Mouse (Mus musculus): ENCODE data around the gene Ptpn4.

Ptpn4 gene

DNA sequence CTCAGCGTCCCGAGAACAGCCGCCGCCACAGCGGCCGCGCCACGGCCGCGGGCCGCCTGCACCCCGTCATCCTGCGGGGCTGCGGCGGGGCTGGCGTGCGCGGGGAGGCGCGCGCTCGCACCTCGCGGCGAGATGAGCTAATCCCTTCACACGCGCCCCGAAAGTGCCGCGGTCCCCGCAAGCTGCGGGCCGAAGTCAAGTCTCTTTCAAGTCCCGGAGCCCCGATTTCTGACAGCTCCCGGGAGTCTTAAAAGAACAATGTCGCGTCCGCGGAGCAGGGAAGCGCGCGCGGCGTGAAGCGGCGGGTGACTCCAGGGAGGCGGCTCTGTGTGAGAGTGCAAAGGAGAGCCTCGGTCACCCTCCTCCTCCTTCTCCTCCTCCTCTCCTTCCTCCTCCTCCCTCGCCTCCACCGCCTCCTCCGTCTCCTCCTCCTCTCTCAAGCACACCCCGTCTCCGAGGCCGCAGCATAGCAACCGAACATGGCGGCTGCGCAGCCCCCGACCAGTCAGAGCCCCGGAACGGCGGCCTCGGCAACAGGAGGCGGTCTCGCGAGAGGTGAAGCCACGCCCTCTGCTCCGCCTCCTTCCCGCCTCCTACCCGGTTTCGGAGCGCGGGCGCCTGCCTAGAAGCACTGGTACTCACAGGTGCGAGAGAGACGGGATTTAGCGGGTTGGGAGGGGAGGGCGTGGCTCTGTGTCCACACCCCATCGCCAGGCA is at the start of gene Ptpn4:
Gene Ptpn4, minus strand, starts transcription at position 579 of the 717 bp plus-strand sequence.
- peak; percentile 92 for DNase-seq (ENCODE audit: low spot score)

DNA sequence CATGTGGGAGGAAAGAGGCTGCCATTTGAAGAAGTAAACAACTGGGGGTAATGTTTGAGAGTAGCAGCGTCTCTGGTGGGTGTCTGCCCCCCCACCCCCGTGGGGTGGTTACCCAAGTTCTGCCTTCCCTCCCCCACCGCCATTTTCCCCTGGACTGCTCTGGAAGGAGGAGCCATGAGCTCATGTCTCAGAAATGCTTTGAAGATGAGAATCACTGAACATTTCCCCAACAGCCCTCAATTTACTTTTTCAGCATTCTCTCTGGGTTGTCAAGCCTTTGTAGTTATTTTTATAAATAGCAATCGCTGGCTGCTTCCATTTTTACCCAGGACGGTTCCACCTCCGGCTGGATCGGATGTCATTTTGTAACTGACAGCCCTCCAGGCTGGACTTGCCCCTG is 48.9 kb upstream of the Ptpn4 start:
- no peak for DNase-seq (ENCODE audit: low spot score)

GRCm38 (mm10) chr1:119884272-119884671 is 46.9 kb upstream of the Ptpn4 start:
- DNase-seq (ENCODE audit: low spot score), result no peak

- no peak for DNase-seq (ENCODE audit: low spot score)
Measured at GRCm38 (mm10) chr1:119878909-119879308, 41.5 kb upstream of the Ptpn4 start.

- DNase-seq (ENCODE audit: low spot score), result no peak
Measured at GRCm38 (mm10) chr1:119877469-119877868, 40.1 kb upstream of the Ptpn4 start.

GRCm38 (mm10) chr1:119868395-119869161 is 31.2 kb upstream of the Ptpn4 start:
- no peak for DNase-seq (ENCODE audit: low spot score)

DNA sequence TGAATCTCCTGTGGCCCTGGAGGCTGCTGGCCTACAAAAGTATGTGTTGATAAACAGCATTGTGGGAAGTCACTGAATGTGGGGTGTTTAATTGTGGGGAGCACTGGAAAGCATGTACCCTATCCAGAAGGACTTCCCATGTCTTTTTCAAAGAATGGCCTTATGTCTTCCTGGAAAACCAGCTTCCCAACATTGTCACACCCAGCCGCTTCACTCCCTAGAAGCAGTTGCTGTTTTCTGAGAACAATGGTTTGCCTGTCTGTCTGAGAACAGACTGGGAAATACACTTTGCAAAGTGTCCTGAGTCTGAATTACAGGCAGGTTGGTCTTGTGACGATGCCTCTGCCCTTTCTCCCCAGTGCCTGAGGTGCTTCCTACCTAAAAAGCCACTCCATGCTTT is 29.9 kb upstream of the Ptpn4 start:
- DNase-seq (ENCODE audit: low spot score), result no peak

GRCm38 (mm10) chr1:119865311-119865710 is 27.9 kb upstream of the Ptpn4 start:
- DNase-seq (ENCODE audit: low spot score), result no peak

- DNase-seq (ENCODE audit: low spot score), result no peak
Measured at GRCm38 (mm10) chr1:119863507-119864296, 26.3 kb upstream of the Ptpn4 start.

DNA sequence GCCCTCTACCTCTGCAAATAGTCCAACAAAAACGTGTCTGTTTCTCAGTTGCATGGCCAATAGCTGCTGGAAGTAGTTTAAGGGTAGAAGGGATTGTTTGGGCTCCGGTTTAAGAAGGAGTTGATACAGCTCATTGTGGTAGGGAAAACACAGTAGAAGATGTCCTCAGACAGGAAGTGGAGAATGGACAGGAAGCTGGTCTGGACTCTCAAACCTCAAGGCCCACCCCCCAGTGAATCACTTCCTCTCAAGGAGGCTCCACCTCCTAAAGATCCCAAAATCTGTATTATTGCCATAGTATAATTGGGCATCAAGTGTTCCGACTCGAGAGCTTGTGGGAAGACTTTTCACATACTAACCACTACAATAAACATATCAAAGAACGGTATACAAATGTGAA is 22.2 kb upstream of the Ptpn4 start:
- DNase-seq (ENCODE audit: low spot score), result no peak

DNA sequence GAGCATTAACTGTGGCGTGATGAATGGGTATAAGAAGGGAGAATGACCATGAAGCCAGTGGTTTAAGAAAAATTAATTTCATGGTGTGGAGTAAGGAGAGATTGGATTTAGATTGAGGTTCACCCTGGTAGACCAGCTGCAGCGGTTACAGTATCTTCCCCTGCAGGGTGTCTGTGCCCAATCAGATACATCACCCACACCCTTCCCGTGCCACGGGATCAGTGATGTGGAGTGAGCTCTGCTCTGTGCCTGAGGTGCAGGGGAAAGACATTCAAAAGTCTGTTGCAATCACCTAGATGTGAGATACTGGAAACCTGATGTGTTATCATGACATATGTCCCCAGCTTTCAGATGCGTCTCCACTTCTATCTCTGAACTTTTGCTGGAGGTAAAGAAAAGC is 15.6 kb upstream of the Ptpn4 start:
- DNase-seq (ENCODE audit: low spot score), result no peak

DNA sequence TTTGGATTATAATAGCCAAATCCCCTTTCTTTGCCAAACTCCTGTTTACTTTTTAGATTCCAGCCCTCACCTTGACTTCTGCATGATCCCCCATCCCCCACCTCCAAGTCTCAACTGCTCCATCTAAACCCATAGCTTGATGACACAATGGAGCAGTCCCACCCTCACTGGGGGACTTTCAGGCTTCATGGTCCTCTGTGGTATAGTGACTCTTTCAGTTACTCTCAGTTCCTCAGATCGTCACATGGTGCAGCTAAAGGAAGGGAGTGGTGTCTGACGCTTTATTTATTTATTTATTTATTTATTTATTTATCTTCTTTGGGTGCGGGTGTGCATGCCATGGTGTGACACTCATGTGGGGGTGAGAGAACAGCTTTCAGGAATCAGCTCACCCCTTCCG is 14.9 kb upstream of the Ptpn4 start:
- no peak for DNase-seq (ENCODE audit: low spot score)

GRCm38 (mm10) chr1:119849146-119849935 is 11.9 kb upstream of the Ptpn4 start:
- DNase-seq (ENCODE audit: low spot score), result no peak

- no peak for DNase-seq (ENCODE audit: low spot score)
Measured at GRCm38 (mm10) chr1:119845321-119845720, 7.9 kb upstream of the Ptpn4 start.

- no peak for DNase-seq (ENCODE audit: low spot score)
Measured at GRCm38 (mm10) chr1:119843121-119843520, 5.7 kb upstream of the Ptpn4 start.

DNA sequence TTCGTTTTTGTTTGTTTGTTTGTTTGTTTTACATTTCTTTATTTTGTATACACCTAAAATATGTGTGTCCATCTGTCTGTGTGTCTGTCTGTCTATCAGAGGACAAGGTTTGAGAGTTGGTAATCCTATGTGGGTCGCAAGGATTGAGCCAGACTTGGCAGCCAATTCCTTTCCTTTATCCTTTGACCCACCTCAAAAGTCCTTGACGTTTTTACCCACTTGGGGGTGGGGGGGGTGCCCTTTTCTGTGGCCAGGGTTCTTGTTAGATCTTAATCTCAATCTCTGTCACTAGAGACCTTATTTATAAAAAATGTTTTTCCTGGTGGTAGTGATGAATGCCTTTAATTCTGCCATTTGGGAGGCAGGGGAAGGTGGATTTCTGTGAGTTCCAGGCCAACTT is 828 bp upstream of the Ptpn4 start:
- DNase-seq (ENCODE audit: low spot score), result no peak

- DNase-seq (ENCODE audit: low spot score), result peak; percentile 10
Measured at GRCm38 (mm10) chr1:119836479-119837015, 866 bp downstream of the Ptpn4 start.

- DNase-seq (ENCODE audit: low spot score), result no peak
Measured at GRCm38 (mm10) chr1:119835726-119836478, 1.5 kb downstream of the Ptpn4 start.

- DNase-seq (ENCODE audit: low spot score), result no peak
Measured at GRCm38 (mm10) chr1:119828160-119828559, 9.3 kb downstream of the Ptpn4 start.

DNA sequence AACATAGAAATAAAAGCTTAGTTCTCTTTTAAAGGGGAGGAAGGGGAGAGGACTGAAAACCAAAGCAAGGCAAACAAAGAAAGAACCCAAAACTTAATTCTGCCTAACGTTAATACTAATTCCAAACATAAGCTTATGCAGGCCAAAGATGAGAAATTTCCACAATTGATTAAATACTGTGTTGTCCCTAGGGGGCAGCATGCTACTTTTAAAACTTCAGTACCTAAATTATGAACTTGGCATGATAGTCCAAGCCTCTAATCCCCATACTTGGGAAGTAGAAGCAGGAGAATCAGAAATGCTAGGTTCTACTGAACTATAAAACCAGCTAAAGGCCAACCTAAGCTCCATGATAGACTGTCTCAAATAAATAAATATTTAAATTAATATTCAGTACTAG is 18.7 kb downstream of the Ptpn4 start:
- DNase-seq (ENCODE audit: low spot score), result no peak

- no peak for DNase-seq (ENCODE audit: low spot score)
Measured at GRCm38 (mm10) chr1:119807707-119808106, 29.7 kb downstream of the Ptpn4 start.

All from ovary, postnatal 10 days (tissue).